Mouse (Mus musculus): ENCODE measurements around the gene Mapk8ip1. TPM values are rescaled to one million over a fixed set of nuclear protein-coding genes. Genes with fewer than 3 reads are reported as not detected.
A peak's percentile ranks its signal among the peaks of the same experiment; 100 is the strongest.

The Mapk8ip1 gene
- polyA plus RNA-seq, 1 experiment from 2014 or later = 49.3 TPM

- Histone ChIP-seq H3K36me3 (ENCODE audit: control insufficient read depth, insufficient read depth, low read length) (peaks cover 5% of the 10 kb centered on the region), H3K9ac (ENCODE audit: low read length) (peak overlapping the region; percentile 78), H3K4me1 (ENCODE audit: control insufficient read depth, insufficient read depth, low read length) (peaks cover 35% of the 10 kb centered on the region), H3K27ac (ENCODE audit: low read depth, low read length) (peak overlapping the region; percentile 82), H3K4me3 (ENCODE audit: low read depth, low read length) (peak overlapping the region; percentile 69), H3K4me2 (ENCODE audit: low read length) (peak overlapping the region; percentile 89), H3K27me3 (replicated peaks; ENCODE audit: control insufficient read depth, insufficient read depth, low read length) (0 out of 2 replicates have a peak, but pooled peaks cover 4% of the 10 kb centered on the region), H3K9me3 (replicated peaks; ENCODE audit: control insufficient read depth, low read length) (no peaks in the 10 kb centered on the region)
- DNase-seq (ENCODE audit: low spot score) = peak; percentile 74
- ATAC-seq = peak; percentile 22; the same call in 1 of the 2 replicates
- 62% methylated on average over 21 of the region's 21 CpGs for WGBS
Observed at GRCm38 (mm10) chr2:92430723-92431541, 29.9 kb upstream of the Mapk8ip1 start.

GRCm38 (mm10) chr2:92430089-92430488, 29.0 kb upstream of the Mapk8ip1 start:
- DNase-seq (ENCODE audit: low spot score) (no peak), ATAC-seq (no peak)
- no peak overlapping the region for H3K9ac ChIP-seq (ENCODE audit: low read length)

GRCm38 (mm10) chr2:92427882-92428281, 26.8 kb upstream of the Mapk8ip1 start:
- H3K27me3 ChIP-seq (replicated peaks; ENCODE audit: control insufficient read depth, insufficient read depth, low read length) = no peaks in the 10 kb centered on the region
- no peak overlapping the region for H3K4me2 ChIP-seq (ENCODE audit: low read length)
- no peak overlapping the region for H3K9ac ChIP-seq (ENCODE audit: low read length)
- DNase-seq (ENCODE audit: low spot score) = peak; percentile 76
- no peak overlapping the region for H3K4me3 ChIP-seq (ENCODE audit: low read depth, low read length)
- H3K27ac ChIP-seq (ENCODE audit: low read depth, low read length) = 0 out of 2 replicates have a peak overlapping the region, but pooled peaks have one; percentile 30
- peaks cover 18% of the 10 kb centered on the region for H3K36me3 ChIP-seq (ENCODE audit: control insufficient read depth, insufficient read depth, low read length)
- peak; percentile 37 for ATAC-seq
- H3K4me1 ChIP-seq (ENCODE audit: control insufficient read depth, insufficient read depth, low read length) = peaks cover 53% of the 10 kb centered on the region
- 51% methylated on average over 6 of the region's 6 CpGs for WGBS
- no peaks in the 10 kb centered on the region for H3K9me3 ChIP-seq (replicated peaks; ENCODE audit: control insufficient read depth, low read length)

More at GRCm38 (mm10) chr2:92430089-92430488, 29.0 kb upstream of the Mapk8ip1 start:
- H3K4me2 ChIP-seq (ENCODE audit: low read length) = no peak overlapping the region
- H3K27me3 ChIP-seq (replicated peaks; ENCODE audit: control insufficient read depth, insufficient read depth, low read length) = 0 out of 2 replicates have a peak, but pooled peaks cover 2% of the 10 kb centered on the region
- H3K36me3 ChIP-seq (ENCODE audit: control insufficient read depth, insufficient read depth, low read length) = peaks cover 9% of the 10 kb centered on the region
- no peak overlapping the region for H3K4me3 ChIP-seq (ENCODE audit: low read depth, low read length)
- 86% methylated on average over 2 of the region's 2 CpGs for WGBS
- peaks cover 40% of the 10 kb centered on the region for H3K4me1 ChIP-seq (ENCODE audit: control insufficient read depth, insufficient read depth, low read length)
- no peaks in the 10 kb centered on the region for H3K9me3 ChIP-seq (replicated peaks; ENCODE audit: control insufficient read depth, low read length)
- H3K27ac ChIP-seq (ENCODE audit: low read depth, low read length) = no peak overlapping the region

GRCm38 (mm10) chr2:92426426-92426825, 25.4 kb upstream of the Mapk8ip1 start:
- no peaks in the 10 kb centered on the region for H3K9me3 ChIP-seq (replicated peaks; ENCODE audit: control insufficient read depth, low read length)
- H3K27ac ChIP-seq (ENCODE audit: low read depth, low read length) = 0 out of 2 replicates have a peak overlapping the region, but pooled peaks have one; percentile 6
- H3K4me3 ChIP-seq (ENCODE audit: low read depth, low read length) = no peak overlapping the region
- ATAC-seq (no peak), DNase-seq (ENCODE audit: low spot score) (no peak)
- peaks cover 39% of the 10 kb centered on the region for H3K4me1 ChIP-seq (ENCODE audit: control insufficient read depth, insufficient read depth, low read length)
- no peak overlapping the region for H3K9ac ChIP-seq (ENCODE audit: low read length)
- H3K36me3 ChIP-seq (ENCODE audit: control insufficient read depth, insufficient read depth, low read length) = peaks cover 33% of the 10 kb centered on the region
- no peak overlapping the region for H3K4me2 ChIP-seq (ENCODE audit: low read length)
- 85% methylated on average over 3 of the region's 3 CpGs for WGBS
- H3K27me3 ChIP-seq (replicated peaks; ENCODE audit: control insufficient read depth, insufficient read depth, low read length) = no peaks in the 10 kb centered on the region

GRCm38 (mm10) chr2:92425366-92425765, 24.3 kb upstream of the Mapk8ip1 start:
- ATAC-seq (no peak), DNase-seq (ENCODE audit: low spot score) (no peak)
- no peak overlapping the region for H3K9ac ChIP-seq (ENCODE audit: low read length)
- no peaks in the 10 kb centered on the region for H3K27me3 ChIP-seq (replicated peaks; ENCODE audit: control insufficient read depth, insufficient read depth, low read length)
- WGBS = 66% methylated on average over 4 of the region's 4 CpGs
- no peak overlapping the region for H3K4me3 ChIP-seq (ENCODE audit: low read depth, low read length)
- peaks cover 43% of the 10 kb centered on the region for H3K36me3 ChIP-seq (ENCODE audit: control insufficient read depth, insufficient read depth, low read length)
- H3K27ac ChIP-seq (ENCODE audit: low read depth, low read length) = peak overlapping the region; percentile 65
- no peak overlapping the region for H3K4me2 ChIP-seq (ENCODE audit: low read length)
- H3K9me3 ChIP-seq (replicated peaks; ENCODE audit: control insufficient read depth, low read length) = no peaks in the 10 kb centered on the region
- H3K4me1 ChIP-seq (ENCODE audit: control insufficient read depth, insufficient read depth, low read length) = peaks cover 30% of the 10 kb centered on the region

- Histone ChIP-seq H3K4me2 (ENCODE audit: low read length) (no peak overlapping the region), H3K9me3 (replicated peaks; ENCODE audit: control insufficient read depth, low read length) (no peaks in the 10 kb centered on the region), H3K27ac (ENCODE audit: low read depth, low read length) (peak overlapping the region; percentile 70), H3K36me3 (ENCODE audit: control insufficient read depth, insufficient read depth, low read length) (peaks cover 50% of the 10 kb centered on the region), H3K4me3 (ENCODE audit: low read depth, low read length) (no peak overlapping the region), H3K9ac (ENCODE audit: low read length) (no peak overlapping the region), H3K27me3 (replicated peaks; ENCODE audit: control insufficient read depth, insufficient read depth, low read length) (no peaks in the 10 kb centered on the region), H3K4me1 (ENCODE audit: control insufficient read depth, insufficient read depth, low read length) (peaks cover 30% of the 10 kb centered on the region)
- WGBS = 52% methylated on average over 9 of the region's 9 CpGs
- peak; percentile 78 for ATAC-seq
- DNase-seq (ENCODE audit: low spot score) = peak; percentile 89
Observed at GRCm38 (mm10) chr2:92424462-92425308, 23.6 kb upstream of the Mapk8ip1 start.

GRCm38 (mm10) chr2:92423702-92424461, 22.8 kb upstream of the Mapk8ip1 start:
- Histone ChIP-seq H3K27me3 (replicated peaks; ENCODE audit: control insufficient read depth, insufficient read depth, low read length) (no peaks in the 10 kb centered on the region), H3K27ac (ENCODE audit: low read depth, low read length) (peak overlapping the region; percentile 70), H3K4me3 (ENCODE audit: low read depth, low read length) (no peak overlapping the region), H3K9ac (ENCODE audit: low read length) (no peak overlapping the region), H3K9me3 (replicated peaks; ENCODE audit: control insufficient read depth, low read length) (no peaks in the 10 kb centered on the region), H3K36me3 (ENCODE audit: control insufficient read depth, insufficient read depth, low read length) (peaks cover 56% of the 10 kb centered on the region), H3K4me2 (ENCODE audit: low read length) (no peak overlapping the region), H3K4me1 (ENCODE audit: control insufficient read depth, insufficient read depth, low read length) (peaks cover 30% of the 10 kb centered on the region)
- DNase-seq (ENCODE audit: low spot score) (peak; percentile 65), ATAC-seq (peak; percentile 61)
- 56% methylated on average over 9 of the region's 9 CpGs for WGBS

- ATAC-seq (no peak), DNase-seq (ENCODE audit: low spot score) (no peak)
- H3K9me3 ChIP-seq (replicated peaks; ENCODE audit: control insufficient read depth, low read length) = no peaks in the 10 kb centered on the region
- H3K36me3 ChIP-seq (ENCODE audit: control insufficient read depth, insufficient read depth, low read length) = peaks cover 62% of the 10 kb centered on the region
- 89% methylated on average over 9 of the region's 9 CpGs for WGBS
- 0 out of 2 replicates have a peak overlapping the region, but pooled peaks have one; percentile 70 for H3K27ac ChIP-seq (ENCODE audit: low read depth, low read length)
- no peaks in the 10 kb centered on the region for H3K27me3 ChIP-seq (replicated peaks; ENCODE audit: control insufficient read depth, insufficient read depth, low read length)
- H3K4me1 ChIP-seq (ENCODE audit: control insufficient read depth, insufficient read depth, low read length) = peaks cover 26% of the 10 kb centered on the region
- no peak overlapping the region for H3K4me2 ChIP-seq (ENCODE audit: low read length)
- H3K9ac ChIP-seq (ENCODE audit: low read length) = no peak overlapping the region
- H3K4me3 ChIP-seq (ENCODE audit: low read depth, low read length) = no peak overlapping the region
Observed at GRCm38 (mm10) chr2:92423156-92423555, 22.1 kb upstream of the Mapk8ip1 start.
